In the genomic region with DNA sequence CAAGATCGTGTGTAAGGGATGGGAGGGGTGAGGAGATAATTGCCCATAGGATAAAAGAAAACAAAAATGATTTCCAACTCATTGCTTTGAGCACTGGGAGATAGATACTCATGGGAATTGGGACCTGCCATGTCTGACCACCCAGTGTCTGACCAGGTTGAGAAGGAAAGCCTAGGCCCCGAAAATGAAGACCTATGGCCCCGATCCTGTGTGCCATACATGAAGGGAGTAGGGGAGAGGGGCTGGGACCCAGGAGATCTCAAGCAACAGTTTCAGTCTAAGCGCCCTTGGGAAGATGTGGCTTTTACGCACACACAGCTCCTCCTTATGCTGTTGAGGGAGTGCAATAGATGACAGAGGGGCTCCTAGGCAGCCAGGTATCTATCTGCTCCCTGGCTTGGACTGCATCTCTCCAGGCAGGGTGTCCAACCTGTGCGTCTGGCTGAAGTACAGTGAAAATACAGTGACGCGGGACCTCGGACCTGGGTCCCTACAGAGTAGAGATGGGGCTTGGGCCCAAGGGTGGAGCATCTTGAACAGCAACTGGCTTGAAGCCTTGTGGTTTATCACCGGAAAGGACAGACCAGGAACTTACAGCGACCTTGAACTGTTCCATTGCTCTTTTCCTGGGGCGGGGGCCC, we compare ENCODE assay signal across 8 mouse cellular contexts. TPM values are rescaled to one million over a fixed set of nuclear protein-coding genes. Genes with fewer than 3 reads are reported as not detected.
DNase-seq lines count a peak whose midpoint lies in the region; ATAC-seq lines count a peak whose summit lies in the region.

No protein-coding gene starts in this region.

- peaks cover 16% of the 10 kb centered on the region for H3K4me1 ChIP-seq in intestine, embryonic 16.5 days (ENCODE audit: control insufficient read depth, insufficient read depth, low read length)
- H3K4me1 ChIP-seq in neural tube, embryonic 14.5 days (ENCODE audit: control insufficient read depth, insufficient read depth, low read length): peaks cover 18% of the 10 kb centered on the region; the same call in 1 of the 2 replicates

- H3K27ac ChIP-seq in intestine, embryonic 16.5 days (ENCODE audit: low read length): no peak overlapping the region
- no peak overlapping the region for H3K27ac ChIP-seq in neural tube, embryonic 14.5 days (ENCODE audit: low read depth, low read length)

- WGBS in intestine, embryonic 16.5 days: 10% methylated on average over 12 of the region's 12 CpGs
- WGBS in neural tube, embryonic 14.5 days: 6% methylated on average over 12 of the region's 12 CpGs

- no peak for ATAC-seq in cerebellum, adult (ENCODE audit: insufficient number of reproducible peaks, low FRiP score, low TSS enrichment)
- peak; percentile 36 for ATAC-seq in intestine, embryonic 16.5 days
- ATAC-seq in neural tube, embryonic 14.5 days (ENCODE audit: low read depth): peak; percentile 35

- H3K36me3 ChIP-seq in intestine, embryonic 16.5 days (ENCODE audit: control insufficient read depth, insufficient read depth, low read length): no peaks in the 10 kb centered on the region
- H3K36me3 ChIP-seq in neural tube, embryonic 14.5 days (ENCODE audit: control insufficient read depth, insufficient read depth, low read length): no peaks in the 10 kb centered on the region

- peak; percentile 24 to 28 for DNase-seq in cerebellum, postnatal 10 days
- peak; percentile 16 for DNase-seq in right cerebral cortex, postnatal 25 days
- DNase-seq in right cerebral cortex, postnatal 10 days (ENCODE audit: low spot score in 2 of 2): no peak
- no peak for DNase-seq in cerebellum, adult 11 months
- no peak for DNase-seq in spleen, adult 18-20 months

- peaks cover 41% of the 10 kb centered on the region for H3K27me3 ChIP-seq in intestine, embryonic 16.5 days (replicated peaks; ENCODE audit: control insufficient read depth, insufficient read depth, low read length)
- H3K27me3 ChIP-seq in neural tube, embryonic 14.5 days (ENCODE audit: control insufficient read depth, insufficient read depth, low read length): peaks cover 34% of the 10 kb centered on the region

- H3K4me3 ChIP-seq in intestine, embryonic 16.5 days (ENCODE audit: low read length): peak overlapping the region; percentile 51
- peak overlapping the region; percentile 47 for H3K4me3 ChIP-seq in neural tube, embryonic 14.5 days (ENCODE audit: low read depth, low read length)

- H3K9me3 ChIP-seq in intestine, embryonic 16.5 days (ENCODE audit: control insufficient read depth, low read length): no peaks in the 10 kb centered on the region
- no peaks in the 10 kb centered on the region for H3K9me3 ChIP-seq in neural tube, embryonic 14.5 days (ENCODE audit: control insufficient read depth, low read length)

- H3K9ac ChIP-seq in intestine, embryonic 16.5 days (ENCODE audit: low read depth, low read length): no peak overlapping the region
- peak overlapping the region; percentile 25; the same call in 1 of the 2 replicates for H3K9ac ChIP-seq in neural tube, embryonic 14.5 days (replicated peaks; ENCODE audit: low read depth, low read length)

- H3K4me2 ChIP-seq in intestine, embryonic 16.5 days (ENCODE audit: low read depth, low read length): peak overlapping the region; percentile 84
- H3K4me2 ChIP-seq in neural tube, embryonic 14.5 days (ENCODE audit: low read depth, low read length): peak overlapping the region; percentile 82

RNA-seq across cellular contexts. Expression of gene Wnt2, which starts 0.6 kb away (rescaled TPM):
- polyA plus RNA-seq in intestine, embryonic 16.5 days (2015; fragmentation: Nextera tagmentation; extraction: Ambion mirVana): 0.33 and 0.44 TPM in 2 replicates
- polyA plus RNA-seq in neural tube, embryonic 14.5 days (2014; fragmentation: Nextera tagmentation; extraction: Ambion mirVana): 0.60 and 0.64 TPM in 2 replicates

Comparison
In these comparisons a context has a peak if more than half of its experiments do, and no peak if none do; other contexts are left out.
1. DNase-seq: peak in cerebellum, postnatal 10 days (2 of 2) and right cerebral cortex, postnatal 25 days (single experiment); none in right cerebral cortex, postnatal 10 days (0 of 2), cerebellum, adult 11 months (single experiment) and spleen, adult 18-20 months (0 of 2).